Mouse (Mus musculus): ENCODE measurements around the gene Myo3b. TPM values are rescaled to one million over a fixed set of nuclear protein-coding genes. Genes with fewer than 3 reads are reported as not detected.
A peak's percentile ranks its signal among the peaks of the same experiment; 100 is the strongest.

Gene Myo3b
- polyA plus RNA-seq, 1 experiment from 2014 or later, result 0.62 TPM

DNA sequence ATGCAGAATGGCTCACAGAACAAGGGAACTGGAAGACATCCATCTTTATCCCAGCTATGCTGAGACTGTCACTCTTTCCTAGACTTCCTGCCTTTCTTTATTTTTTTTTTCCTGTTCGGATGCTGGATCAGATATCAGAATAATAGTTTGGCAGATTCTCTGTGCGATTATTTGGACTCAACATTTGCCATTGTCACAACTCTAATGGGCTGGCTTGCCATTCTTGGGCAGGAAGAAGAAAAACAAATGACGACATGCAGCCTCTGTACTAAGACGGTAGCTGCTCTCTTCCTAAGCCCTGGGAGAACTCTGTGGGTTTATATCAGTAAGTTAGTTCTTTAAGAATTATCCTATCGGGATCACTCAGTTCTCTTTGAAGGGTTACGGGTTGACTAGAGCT lies 89.7 kb downstream of the Myo3b start:
- DNase-seq (ENCODE audit: low spot score), result no peak

DNA sequence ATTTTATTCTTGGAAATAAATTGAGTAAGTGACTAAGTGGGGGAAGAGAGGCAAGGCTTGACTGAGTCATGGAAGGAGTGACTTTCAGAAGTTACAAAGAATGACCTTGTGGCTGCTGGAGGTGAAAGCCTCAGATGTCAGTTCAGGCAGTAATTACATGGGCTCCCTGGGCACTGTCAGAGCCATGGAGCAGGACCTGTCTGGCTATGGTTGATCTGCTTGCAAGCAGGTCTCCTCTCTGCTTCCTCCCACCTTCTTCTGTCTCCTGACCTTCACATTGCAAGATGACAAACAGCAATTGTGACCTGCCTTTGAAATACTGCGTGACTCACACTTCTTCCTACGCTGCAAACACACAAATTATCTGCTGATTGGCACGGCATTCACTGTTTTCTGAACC lies 90.6 kb downstream of the Myo3b start:
- DNase-seq (ENCODE audit: low spot score), result no peak

DNA sequence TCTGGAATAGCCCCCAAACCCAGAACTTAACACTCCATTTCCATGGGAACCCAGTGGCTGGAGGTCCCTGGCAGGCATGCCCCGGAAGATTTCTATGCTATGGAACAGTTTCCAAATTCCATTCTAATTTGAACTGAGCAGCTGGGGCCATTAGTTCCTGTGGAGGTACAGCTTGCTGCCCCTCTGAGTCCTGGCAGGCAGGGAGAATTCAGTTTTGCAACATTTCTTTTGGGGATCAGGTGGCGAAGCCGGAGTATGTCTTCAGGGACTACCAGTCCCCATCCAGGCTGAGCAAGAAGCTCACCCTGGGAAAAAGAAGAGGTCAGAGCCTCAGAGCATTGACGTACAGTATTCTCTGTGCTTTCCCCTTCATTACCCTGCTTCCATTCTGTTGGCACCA lies 94.4 kb downstream of the Myo3b start:
- no peak for DNase-seq (ENCODE audit: low spot score)

DNA sequence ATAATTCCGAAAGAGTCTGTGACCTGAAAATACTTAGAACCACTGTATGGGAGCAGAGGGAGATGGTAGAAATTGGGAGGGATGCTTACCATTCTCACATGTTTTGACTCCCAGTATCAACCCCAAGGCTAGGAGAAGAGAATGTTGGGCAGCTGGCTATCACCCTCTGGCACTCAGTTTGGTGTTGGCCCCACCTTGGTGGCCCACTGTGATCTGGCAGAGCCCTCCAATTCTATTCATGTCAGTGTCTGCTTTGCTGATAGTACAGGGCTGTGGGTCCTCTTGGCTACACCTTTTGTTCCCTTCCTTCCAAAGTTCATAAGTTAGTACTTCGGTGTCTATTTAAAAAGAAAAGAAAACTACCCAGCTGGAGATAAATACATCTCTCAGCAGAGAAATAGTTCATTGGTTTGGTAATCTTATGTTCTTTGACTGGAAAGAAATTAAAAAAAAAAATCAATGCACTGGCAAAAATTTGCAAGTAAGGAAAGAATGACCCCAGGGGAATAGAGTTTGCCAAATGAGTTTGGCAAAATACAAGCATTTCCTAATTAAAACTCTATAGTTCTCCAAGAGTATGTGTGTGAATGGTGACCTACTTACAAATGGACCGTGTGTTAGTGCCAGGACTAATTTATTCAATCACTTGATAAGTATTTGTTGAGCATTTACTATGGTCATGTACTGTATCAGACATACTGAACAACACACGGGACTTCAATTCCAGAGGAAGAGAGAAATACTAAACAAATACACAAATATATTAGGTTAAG lies 98.5 kb downstream of the Myo3b start:
- no peak for DNase-seq (ENCODE audit: low spot score)

- DNase-seq (ENCODE audit: low spot score), result no peak
Measured at GRCm38 (mm10) chr2:70143543-70144188, 104.7 kb downstream of the Myo3b start.

- DNase-seq (ENCODE audit: low spot score), result peak; percentile 7
Measured at GRCm38 (mm10) chr2:70146993-70147581, 108.2 kb downstream of the Myo3b start.

DNA sequence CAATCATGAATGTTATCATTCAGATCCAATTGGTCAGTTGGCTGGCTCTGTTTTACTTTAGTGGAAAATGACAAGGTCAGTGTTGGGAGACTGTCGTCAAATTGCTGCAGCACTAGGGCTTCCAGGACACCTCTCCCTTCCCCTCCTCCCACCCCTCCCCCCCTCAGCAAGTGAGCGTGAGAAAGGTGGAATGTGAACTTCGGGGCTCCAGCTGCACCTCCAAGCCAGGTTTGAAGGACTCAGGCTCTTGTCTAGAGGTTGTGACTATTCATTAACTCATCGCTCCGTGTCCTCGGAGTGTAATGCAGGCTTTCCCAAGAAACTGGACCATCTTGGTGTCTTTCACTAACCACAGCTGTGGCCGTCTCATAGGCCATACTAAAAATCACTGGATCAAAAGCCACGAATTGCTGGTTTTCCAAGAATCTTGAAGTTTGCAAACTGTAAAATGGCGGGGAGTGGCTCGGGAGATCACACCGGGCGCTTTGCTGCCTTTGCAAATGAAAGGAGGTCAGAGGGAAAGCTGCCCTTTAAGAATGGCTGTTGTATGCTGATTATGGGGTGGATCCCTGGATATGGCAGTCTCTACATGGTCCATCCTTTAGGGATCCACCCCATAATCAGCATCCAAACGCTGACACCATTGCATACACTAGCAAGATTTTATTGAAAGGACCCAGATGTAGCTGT lies 110.0 kb downstream of the Myo3b start:
- DNase-seq (ENCODE audit: low spot score), result no peak

DNA sequence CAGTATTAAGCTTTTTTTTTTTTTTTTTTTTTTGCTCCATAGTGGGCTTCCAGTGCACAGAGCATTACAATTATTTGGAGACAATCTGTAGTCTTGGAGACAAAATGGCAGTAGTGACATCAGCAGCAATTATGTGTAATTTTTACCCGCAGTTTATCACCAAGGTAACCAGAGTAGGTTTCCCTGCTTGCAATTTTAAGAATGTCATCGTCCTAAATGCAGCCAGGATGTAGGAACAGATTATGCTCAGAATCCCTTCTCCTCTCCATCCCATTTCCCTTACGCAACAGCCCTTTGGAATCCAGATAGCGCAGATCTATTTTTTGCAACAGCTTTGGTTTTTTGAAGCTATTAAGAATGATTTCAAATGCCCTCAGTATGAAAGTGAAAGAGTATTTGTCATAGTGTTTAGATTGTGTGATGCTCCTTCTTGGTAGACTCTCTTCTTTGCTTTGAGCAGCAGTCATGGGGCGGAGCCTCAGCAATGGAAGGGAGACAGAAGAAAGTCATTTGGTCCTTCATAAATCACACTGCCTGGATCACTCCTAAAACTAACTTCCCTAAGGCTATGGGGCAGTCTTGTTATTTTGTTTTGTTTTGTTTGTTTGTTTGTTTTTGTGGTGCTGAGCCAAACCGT lies 111.6 kb downstream of the Myo3b start:
- DNase-seq (ENCODE audit: low spot score), result no peak

DNA sequence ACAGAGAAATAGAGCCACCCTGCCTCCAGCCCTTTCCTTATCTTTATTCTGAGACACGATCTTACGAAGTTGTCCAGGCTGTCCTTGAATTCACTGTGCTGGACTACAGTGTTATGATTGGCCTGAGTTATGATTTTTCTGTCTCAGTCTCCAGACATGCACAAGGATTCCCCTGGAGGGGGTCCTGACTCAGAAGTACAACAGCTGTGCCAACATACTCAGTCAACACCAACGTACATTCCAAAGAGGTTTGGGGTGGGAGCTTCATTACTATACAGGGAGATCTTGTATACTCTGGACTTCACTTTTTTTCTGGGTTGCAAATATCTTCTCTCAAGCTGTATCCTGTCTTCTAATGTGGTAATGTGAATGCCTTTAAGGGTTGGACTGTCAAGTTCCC lies 113.0 kb downstream of the Myo3b start:
- DNase-seq (ENCODE audit: low spot score), result no peak

GRCm38 (mm10) chr2:70155226-70155836 lies 116.4 kb downstream of the Myo3b start:
- no peak for DNase-seq (ENCODE audit: low spot score)

DNA sequence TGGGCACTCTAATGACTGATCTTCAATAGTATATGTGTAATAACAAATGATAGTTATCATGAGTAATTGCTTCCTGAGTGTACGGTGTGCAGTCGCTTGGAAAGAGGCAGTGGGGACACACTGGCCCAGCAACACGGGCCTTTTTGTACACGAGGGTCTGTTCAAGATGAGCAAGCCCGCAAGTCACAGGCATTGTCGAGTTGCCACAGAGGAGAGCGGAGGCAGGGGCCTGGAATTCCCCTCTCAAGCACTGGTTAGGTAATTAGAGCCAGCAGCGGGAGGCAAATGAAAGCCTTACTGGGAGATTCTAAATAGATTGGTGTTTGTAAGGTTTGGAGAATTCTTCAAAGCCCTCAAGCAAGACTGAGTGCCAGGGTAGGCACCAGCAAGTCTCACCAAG lies 120.6 kb downstream of the Myo3b start:
- DNase-seq (ENCODE audit: low spot score), result no peak

- no peak for DNase-seq (ENCODE audit: low spot score)
Measured at GRCm38 (mm10) chr2:70166231-70166630, 127.3 kb downstream of the Myo3b start.

GRCm38 (mm10) chr2:70167944-70168935 lies 129.3 kb downstream of the Myo3b start:
- DNase-seq (ENCODE audit: low spot score), result no peak

GRCm38 (mm10) chr2:70170469-70170868 lies 131.5 kb downstream of the Myo3b start:
- DNase-seq (ENCODE audit: low spot score), result no peak

DNA sequence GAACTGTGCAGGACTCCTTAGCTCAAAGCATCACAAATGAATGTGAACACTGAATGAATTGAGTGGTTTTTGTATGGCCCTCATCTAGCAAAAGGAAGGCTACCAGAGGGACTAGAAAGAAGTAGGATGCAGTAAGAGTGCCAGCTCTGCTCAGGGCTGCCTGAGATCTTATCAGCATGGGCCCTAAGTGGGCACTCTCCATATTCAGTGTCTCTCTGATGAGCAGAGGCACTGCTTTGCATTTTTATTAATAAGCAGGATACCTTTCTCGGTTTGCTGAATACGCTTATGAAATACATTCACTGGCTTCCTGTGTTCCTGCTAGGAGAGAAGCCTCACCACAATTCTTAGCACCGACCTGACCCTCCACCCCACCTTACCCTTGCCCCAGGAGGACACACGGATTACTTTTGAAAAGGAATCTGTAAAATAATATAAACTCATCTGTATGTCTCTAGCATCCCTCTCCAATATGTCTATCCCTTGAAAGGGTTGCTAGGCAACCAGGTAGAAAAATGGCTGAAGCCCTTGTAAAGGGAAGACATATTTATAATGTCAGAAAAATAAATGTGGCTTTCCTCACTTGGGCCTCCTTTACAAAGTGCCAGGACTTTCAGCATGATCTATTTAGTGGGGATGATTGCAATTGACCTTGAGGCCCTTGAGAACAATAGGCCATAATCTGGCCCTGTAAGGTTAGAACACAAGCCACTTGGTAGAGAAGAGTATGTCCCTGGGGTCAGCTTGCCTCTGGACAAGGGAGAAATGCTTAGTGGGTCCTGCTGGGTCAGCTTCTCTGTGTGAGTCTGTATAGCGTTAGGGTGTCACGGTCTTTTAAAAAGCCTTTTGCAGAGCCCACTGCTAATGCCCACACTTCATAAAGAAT lies 138.1 kb downstream of the Myo3b start:
- no peak for DNase-seq (ENCODE audit: low spot score)

DNA sequence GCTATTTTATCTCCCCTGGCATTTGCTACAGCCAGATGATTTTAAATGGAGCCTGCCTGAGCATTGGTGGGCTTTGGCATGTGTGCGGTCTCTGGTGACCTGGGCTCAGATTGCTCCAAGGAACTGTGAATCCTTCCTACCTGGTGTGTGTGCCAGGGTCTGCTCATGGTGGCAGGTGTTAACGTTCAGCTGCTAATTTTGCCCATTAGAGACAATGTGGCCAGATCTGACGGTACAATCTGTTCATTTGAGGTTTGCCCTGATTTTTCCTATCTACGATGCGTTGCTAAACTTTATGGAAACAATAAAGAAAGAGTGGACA lies 138.7 kb downstream of the Myo3b start:
- DNase-seq (ENCODE audit: low spot score), result no peak

DNA sequence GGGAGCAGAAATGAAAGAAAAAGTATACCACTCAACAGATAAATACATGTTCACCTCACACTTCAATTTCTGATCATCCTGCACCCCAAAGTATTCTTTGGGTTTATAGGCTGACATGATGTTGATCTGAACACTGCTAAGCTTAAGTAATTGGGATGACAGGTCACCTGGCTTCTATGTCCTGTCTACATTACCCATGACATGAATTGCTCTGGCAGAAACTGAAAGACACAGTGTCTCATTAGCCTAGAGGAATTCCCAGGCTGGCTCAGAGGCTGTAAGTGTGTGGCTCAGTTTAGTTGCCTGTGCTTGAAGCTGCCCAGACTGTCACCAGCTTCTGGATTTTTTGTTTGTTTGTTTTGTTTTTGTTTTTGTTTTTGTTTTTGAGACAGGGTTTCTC lies 139.3 kb downstream of the Myo3b start:
- DNase-seq (ENCODE audit: low spot score), result no peak

- no peak for DNase-seq (ENCODE audit: low spot score)
Measured at GRCm38 (mm10) chr2:70182150-70182670, 143.3 kb downstream of the Myo3b start.

- no peak for DNase-seq (ENCODE audit: low spot score)
Measured at GRCm38 (mm10) chr2:70187040-70187439, 148.1 kb downstream of the Myo3b start.
